ENCODE assay signal across 15 mouse cellular contexts in the genomic region with DNA sequence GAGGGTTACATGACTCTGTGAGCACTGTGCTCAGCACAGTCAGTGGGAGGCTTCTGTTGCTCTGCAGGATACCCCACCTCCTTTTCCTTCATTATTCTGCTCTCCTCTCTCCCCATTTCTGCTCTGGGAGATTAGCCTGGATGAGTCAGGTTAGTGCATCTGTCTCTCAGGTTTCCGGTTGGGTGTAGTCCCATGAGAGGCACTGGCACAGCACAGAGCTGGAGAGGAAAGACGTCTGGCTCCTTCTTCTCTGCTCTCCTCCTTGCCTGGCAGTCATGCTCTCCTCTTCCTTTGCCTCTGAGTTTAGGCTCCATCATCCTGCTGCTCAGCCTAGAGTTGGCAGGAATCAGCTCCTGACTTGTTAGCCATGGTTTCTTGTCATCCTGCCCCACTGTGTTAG.
A peak's percentile ranks its signal among the peaks of the same experiment; 100 is the strongest.
DNase-seq lines count a peak whose midpoint lies in the region.
"Had no signal": no experiment of that assay in that cellular context is flagged by ENCODE, and none has a peak within 500 bp of the region (broad histone marks: within the 10 kb centered on the region; RNA-seq: fewer than 3 reads in every experiment).

No protein-coding gene starts in this region.

- peak; percentile 34 to 45 for DNase-seq in cerebellum, postnatal 10 days
- DNase-seq in cerebellum, postnatal 25 days, result no peak
- DNase-seq in right cerebral cortex, adult 18-20 months, result peak; percentile 15
- no peak for DNase-seq in right cerebral cortex, postnatal 25 days
- peak; percentile 75 for DNase-seq in brain, adult 2 months (ENCODE audit: low read depth, low spot score)
- DNase-seq in T-cell, adult 2 months (ENCODE audit: low spot score), result no peak
- no peak for DNase-seq in thymus, postnatal 4 days
- DNase-seq: adrenal gland, adult 2 months; adrenal gland, postnatal 10 days; adrenal gland, postnatal 25 days; B cell, adult 2 months; cerebellum, adult 11-12 months; cerebellum, adult 2 months; cerebellum, postnatal 14 days; forebrain, postnatal 0 days had no signal

Comparison
In these comparisons a context has a peak if more than half of its experiments do, and no peak if none do; other contexts are left out.
1. DNase-seq: peak in cerebellum, postnatal 10 days (2 of 2), right cerebral cortex, adult 18-20 months (single experiment) and brain, adult 2 months (single experiment); none in cerebellum, postnatal 25 days (0 of 2), right cerebral cortex, postnatal 25 days (single experiment), T-cell, adult 2 months (single experiment) and thymus, postnatal 4 days (single experiment).